ENCODE assay signal across 32 mouse cellular contexts in genomic region chr6:108755936-108756335, GRCm38 (mm10). TPM values are rescaled to one million over a fixed set of nuclear protein-coding genes. Genes with fewer than 3 reads are reported as not detected.
DNase-seq lines count a peak whose midpoint lies in the region; ATAC-seq and TF ChIP-seq lines count a peak whose summit lies in the region.
"Had no signal": no experiment of that assay in that cellular context is flagged by ENCODE, and none has a peak within 500 bp of the region (broad histone marks: within the 10 kb centered on the region; RNA-seq: fewer than 3 reads in every experiment).

No protein-coding gene starts in this region.

- DNase-seq in liver, adult 2 months (ENCODE audit: extremely low read depth, low read depth, low spot score) = peak; percentile 7
- no peak for DNase-seq in liver
- peak; percentile 68 for DNase-seq in CH12.LX (ENCODE audit: extremely low read depth)
- DNase-seq in Muller cell, postnatal 12 days (ENCODE audit: inconsistent ontology term) = no peak
- DNase-seq: adrenal gland, postnatal 10 days; cerebellum, adult 11 months; cerebellum, postnatal 10 days; forebrain, postnatal 0 days; heart, postnatal 14 days; kidney, adult 9 months; kidney, postnatal 10 days; layer of hippocampus, postnatal 36 days; right cerebral cortex, adult 18-20 months; spleen, adult 18-20 months; thymus, postnatal 25 days had no signal

- TF ChIP-seq RAD21 in CH12.LX (IDR thresholded peaks at IDR 0.05; ENCODE audit: low read depth, low read length) = no peak

- no peak overlapping the region for H3K4me3 ChIP-seq in liver, adult 2 months (ENCODE audit: insufficient read depth, low read depth, low read length)
- H3K4me3 ChIP-seq in CH12.LX (replicated peaks in 1 of 3; ENCODE audit: low read depth in 2 of 3, low read length in 2 of 3, poor library complexity in 1 of 3) = no peak overlapping the region
- H3K4me3 ChIP-seq: embryonic facial prominence, embryonic 10.5 days; embryonic facial prominence, embryonic 15.5 days; forebrain, embryonic 12.5 days; hindbrain, embryonic 10.5 days; limb, embryonic 10.5 days; limb, embryonic 15.5 days; liver, embryonic 15.5 days; lung, embryonic 15.5 days; midbrain, embryonic 13.5 days; neural tube, embryonic 15.5 days had no signal

- H3K27me3 ChIP-seq in liver, adult 2 months (ENCODE audit: control insufficient read depth, insufficient read depth, low read length) = no peaks in the 10 kb centered on the region
- H3K27me3 ChIP-seq in CH12.LX (replicated peaks) = no peaks in the 10 kb centered on the region
- H3K27me3 ChIP-seq: embryonic facial prominence, embryonic 15.5 days; forebrain, embryonic 12.5 days; limb, embryonic 15.5 days; liver, embryonic 15.5 days; lung, embryonic 15.5 days; midbrain, embryonic 13.5 days; neural tube, embryonic 15.5 days; Patski had no signal

- dilution Hi-C loops in CH12.LX (cut with MboI; ENCODE audit: extremely low pct_ligation_motif_present, extremely low pct_unique_long_range_greater_than_20kb, low sequenced_read_pairs) = no loop called here

- in situ Hi-C loops in CH12.LX (cut with MboI; ENCODE audit: low pct_ligation_motif_present, low pct_unique_long_range_greater_than_20kb, low sequenced_read_pairs) = no loop called here

- no peak overlapping the region for H3K27ac ChIP-seq in liver, adult 2 months (replicated peaks; ENCODE audit: insufficient read depth, low read depth, low read length)
- H3K27ac ChIP-seq in CH12.LX (ENCODE audit: insufficient read depth, low read depth) = no peak overlapping the region
- H3K27ac ChIP-seq: embryonic facial prominence, embryonic 10.5 days; embryonic facial prominence, embryonic 15.5 days; forebrain, embryonic 12.5 days; hindbrain, embryonic 10.5 days; limb, embryonic 10.5 days; limb, embryonic 15.5 days; liver, embryonic 15.5 days; lung, embryonic 15.5 days; midbrain, embryonic 13.5 days; neural tube, embryonic 15.5 days had no signal

- no peak for TF ChIP-seq EP300 in CH12.LX (IDR thresholded peaks at IDR 0.05; ENCODE audit: low read length)

- H3K4me1 ChIP-seq in liver, adult 2 months (ENCODE audit: control insufficient read depth, insufficient read depth, low read length) = no peaks in the 10 kb centered on the region
- H3K4me1 ChIP-seq in CH12.LX (ENCODE audit: control insufficient read depth in 1 of 2, insufficient read depth in 2 of 2) = peaks cover 2 to 22% of the 10 kb centered on the region in 2 experiments; a peak in 3 of 4 replicates
- H3K4me1 ChIP-seq: embryonic facial prominence, embryonic 10.5 days; embryonic facial prominence, embryonic 15.5 days; forebrain, embryonic 12.5 days; hindbrain, embryonic 10.5 days; limb, embryonic 10.5 days; limb, embryonic 15.5 days; liver, embryonic 15.5 days; lung, embryonic 15.5 days; midbrain, embryonic 13.5 days; neural tube, embryonic 15.5 days had no signal

- H3K36me3 ChIP-seq in liver, adult 2 months (ENCODE audit: control insufficient read depth, insufficient read depth, low read length) = no peaks in the 10 kb centered on the region
- H3K36me3 ChIP-seq in CH12.LX (replicated peaks in 1 of 2; ENCODE audit: control insufficient read depth in 1 of 2, insufficient read depth in 1 of 2, low read length in 1 of 2) = no peaks in the 10 kb centered on the region
- H3K36me3 ChIP-seq: embryonic facial prominence, embryonic 10.5 days; embryonic facial prominence, embryonic 15.5 days; forebrain, embryonic 12.5 days; hindbrain, embryonic 10.5 days; limb, embryonic 10.5 days; limb, embryonic 15.5 days; liver, embryonic 15.5 days; lung, embryonic 15.5 days; midbrain, embryonic 13.5 days; neural tube, embryonic 15.5 days had no signal

- no peak for TF ChIP-seq POLR2A in liver, adult 2 months (IDR thresholded peaks at IDR 0.05; ENCODE audit: extremely low read depth, insufficient read depth, low read length)
- TF ChIP-seq POLR2A in CH12.LX (IDR thresholded peaks at IDR 0.05; ENCODE audit: low read depth, low read length) = no peak

- H3K9me3 ChIP-seq in CH12.LX (replicated peaks; ENCODE audit: low read length) = no peaks in the 10 kb centered on the region
- H3K9me3 ChIP-seq: embryonic facial prominence, embryonic 10.5 days; embryonic facial prominence, embryonic 15.5 days; forebrain, embryonic 12.5 days; hindbrain, embryonic 10.5 days; limb, embryonic 10.5 days; limb, embryonic 15.5 days; liver, embryonic 15.5 days; lung, embryonic 15.5 days; midbrain, embryonic 13.5 days; neural tube, embryonic 15.5 days had no signal

- no peak for TF ChIP-seq CTCF in liver, adult 2 months (IDR thresholded peaks at IDR 0.05; ENCODE audit: low read depth, low read length)
- no peak for TF ChIP-seq CTCF in CH12.LX (conservative IDR thresholded peaks at IDR 0.05 in 1 of 2, IDR thresholded peaks at IDR 0.05 in 1 of 2; ENCODE audit: low read depth in 2 of 2, low read length in 2 of 2)

- WGBS in liver, adult 2 months = 91% methylated on average over 7 of the region's 7 CpGs

- no peak overlapping the region for H3K9ac ChIP-seq in liver, adult 2 months (ENCODE audit: low read depth, low read length)
- H3K9ac ChIP-seq in CH12.LX (ENCODE audit: insufficient read depth, low read depth) = no peak overlapping the region
- H3K9ac ChIP-seq: embryonic facial prominence, embryonic 15.5 days; forebrain, embryonic 12.5 days; forebrain, postnatal 0 days; limb, embryonic 15.5 days; liver, embryonic 15.5 days; lung, embryonic 15.5 days; midbrain, embryonic 13.5 days; neural tube, embryonic 15.5 days had no signal

- H3K4me2 ChIP-seq in CH12.LX (ENCODE audit: insufficient read depth, low read depth, poor library complexity, severe bottlenecking) = no peak overlapping the region
- H3K4me2 ChIP-seq: embryonic facial prominence, embryonic 15.5 days; forebrain, embryonic 12.5 days; limb, embryonic 15.5 days; liver, embryonic 15.5 days; lung, embryonic 15.5 days; midbrain, embryonic 13.5 days; neural tube, embryonic 15.5 days had no signal

- no peaks in the 10 kb centered on the region for H3K79me2 ChIP-seq in liver, adult 2 months (ENCODE audit: control insufficient read depth, insufficient read depth, low read length)
- H3K79me2 ChIP-seq in CH12.LX (replicated peaks; ENCODE audit: control insufficient read depth, extremely low read depth, insufficient read depth, poor library complexity, severe bottlenecking) = no peaks in the 10 kb centered on the region

- peak; percentile 88 for ATAC-seq in granulocyte monocyte progenitor cell, adult 5-6 weeks (replicated peaks; ENCODE audit: poor library complexity, severe bottlenecking)
- peak; percentile 42; the same call in 1 of the 2 replicates for ATAC-seq in neutrophil, adult 5-6 weeks (ENCODE audit: extremely low read depth, insufficient number of reproducible peaks, low FRiP score, poor library complexity, severe bottlenecking)
- ATAC-seq in CD4-positive, CD25-positive, alpha-beta regulatory T cell, adult 4 months = no peak
- ATAC-seq in inflammation-experienced regulatory T-cells, adult 6 months = no peak
- ATAC-seq: forebrain, postnatal 0 days; hindbrain, embryonic 16.5 days; intestine, embryonic 16.5 days; midbrain, embryonic 13.5 days; Patski had no signal

TF ChIP-seq in CH12.LX, 34 proteins besides CTCF, POLR2A, EP300 and RAD21:
- no peak for TF ChIP-seq MXI1 (IDR thresholded peaks at IDR 0.05; ENCODE audit: low read depth, low read length)
- TF ChIP-seq ETS1 (conservative IDR thresholded peaks at IDR 0.05; ENCODE audit: low read depth, low read length) = no peak
- no peak for TF ChIP-seq NELFE (IDR thresholded peaks at IDR 0.05; ENCODE audit: low read depth, low read length)
- peak; percentile 63 for TF ChIP-seq ELF1 (IDR thresholded peaks at IDR 0.05; ENCODE audit: low read depth, low read length)
- TF ChIP-seq HCFC1 (IDR thresholded peaks at IDR 0.05; ENCODE audit: low read depth, low read length) = peak; percentile 19; the same call in 1 of the 2 replicates

RNA-seq across cellular contexts. Expression of gene Arl8b, which starts 27.0 kb away (rescaled TPM):
- 24.2 and 27.7 TPM in 2 replicates for total RNA-seq in liver, adult 2 months (2014; rRNA removed)
- polyA plus RNA-seq in liver, adult 2 months (2012; rRNA removed) = 8.9 and 10.3 TPM in 2 replicates
- total RNA-seq in CH12.LX (2012; rRNA removed) = 47.8 and 63.3 TPM in 2 replicates
- total RNA-seq in CH12.LX (2014; rRNA removed) = 170 and 197 TPM in 2 replicates
- 125 and 141 TPM in 2 replicates for polyA plus RNA-seq in CH12.LX (2012; ENCODE audit: insufficient read length, low read depth)
- total RNA-seq in granulocyte monocyte progenitor cell, adult 5-6 weeks (2014; fragmentation: Nextera tagmentation) = 96.8 and 113 TPM in 2 replicates
- total RNA-seq in granulocyte monocyte progenitor cell, adult 5-6 weeks (2017) = 59.2 and 91.6 TPM in 2 replicates
- total RNA-seq in neutrophil, adult 5-6 weeks (2017) = 28.7 and 36.4 TPM in 2 replicates
- 10 to 100 TPM; 36.0 to 36.2 TPM for polyA plus RNA-seq in CD4-positive, CD25-positive, alpha-beta regulatory T cell, adult 4 months (2017; shearing (Covaris generic))
- polyA plus RNA-seq in inflammation-experienced regulatory T-cells, adult 6 months (2017; shearing (Covaris generic)) = 10 to 100 TPM; 44.3 to 47.1 (median 46.0) TPM

Comparison
In these comparisons a context has a peak if more than half of its experiments do, and no peak if none do; other contexts are left out.
1. DNase-seq: peak in liver, adult 2 months (single experiment) and CH12.LX (single experiment); none in liver (single experiment) and Muller cell, postnatal 12 days (single experiment).
2. ATAC-seq: peak in granulocyte monocyte progenitor cell, adult 5-6 weeks (single experiment) and neutrophil, adult 5-6 weeks (single experiment); none in CD4-positive, CD25-positive, alpha-beta regulatory T cell, adult 4 months (single experiment) and inflammation-experienced regulatory T-cells, adult 6 months (single experiment).